In genomic region chr1:192092879-192093660, GRCm38 (mm10) we compare ENCODE assay signal across 8 mouse cellular contexts. TPM values are rescaled to one million over a fixed set of nuclear protein-coding genes. Genes with fewer than 3 reads are reported as not detected.
A peak's percentile ranks its signal among the peaks of the same experiment; 100 is the strongest.
DNase-seq lines count a peak whose midpoint lies in the region; ATAC-seq lines count a peak whose summit lies in the region.

No protein-coding gene starts in this region.

- WGBS in embryonic facial prominence, embryonic 12.5 days = 32% methylated on average over 16 of the region's 16 CpGs
- 34% methylated on average over 16 of the region's 16 CpGs for WGBS in limb, embryonic 11.5 days
- 32% methylated on average over 16 of the region's 16 CpGs for WGBS in midbrain, embryonic 13.5 days

- H3K27me3 ChIP-seq in embryonic facial prominence, embryonic 12.5 days = peaks cover 7% of the 10 kb centered on the region; the same call in 1 of the 2 replicates
- no peaks in the 10 kb centered on the region for H3K27me3 ChIP-seq in limb, embryonic 11.5 days (ENCODE audit: control insufficient read depth, insufficient read depth, low read length)
- peaks cover 33% of the 10 kb centered on the region for H3K27me3 ChIP-seq in midbrain, embryonic 13.5 days

- H3K9me3 ChIP-seq in embryonic facial prominence, embryonic 12.5 days = no peaks in the 10 kb centered on the region
- H3K9me3 ChIP-seq in limb, embryonic 11.5 days (ENCODE audit: control insufficient read depth, low read length) = no peaks in the 10 kb centered on the region
- H3K9me3 ChIP-seq in midbrain, embryonic 13.5 days = no peaks in the 10 kb centered on the region

- DNase-seq in A20 (ENCODE audit: low read depth, low spot score) = peak; percentile 86
- DNase-seq in adrenal gland, postnatal 36 days = peak; percentile 85 to 90
- DNase-seq in heart, adult 11 months = peak; percentile 98
- peak; percentile 90 for DNase-seq in kidney, adult 18-20 months
- DNase-seq in limb, embryonic 11.5 days (ENCODE audit: low spot score) = peak; percentile 82
- DNase-seq in spleen, adult 18-20 months = peak; percentile 74 to 82

- H3K9ac ChIP-seq in embryonic facial prominence, embryonic 12.5 days = no peak overlapping the region
- no peak overlapping the region for H3K9ac ChIP-seq in limb, embryonic 11.5 days (ENCODE audit: low read length)
- H3K9ac ChIP-seq in midbrain, embryonic 13.5 days (replicated peaks) = peak overlapping the region; percentile 67

- peak overlapping the region; percentile 58 for H3K4me3 ChIP-seq in embryonic facial prominence, embryonic 12.5 days
- peak overlapping the region; percentile 55 for H3K4me3 ChIP-seq in limb, embryonic 11.5 days (ENCODE audit: low read depth, low read length)
- H3K4me3 ChIP-seq in midbrain, embryonic 13.5 days (replicated peaks) = peak overlapping the region; percentile 56

- H3K36me3 ChIP-seq in embryonic facial prominence, embryonic 12.5 days = no peaks in the 10 kb centered on the region
- H3K36me3 ChIP-seq in limb, embryonic 11.5 days (ENCODE audit: control insufficient read depth, insufficient read depth, low read length) = no peaks in the 10 kb centered on the region
- H3K36me3 ChIP-seq in midbrain, embryonic 13.5 days = peaks cover 4% of the 10 kb centered on the region

- peaks cover 13% of the 10 kb centered on the region for H3K4me1 ChIP-seq in embryonic facial prominence, embryonic 12.5 days
- H3K4me1 ChIP-seq in limb, embryonic 11.5 days (ENCODE audit: control insufficient read depth, insufficient read depth, low read length) = 0 out of 2 replicates have a peak, but pooled peaks cover 3% of the 10 kb centered on the region
- H3K4me1 ChIP-seq in midbrain, embryonic 13.5 days (replicated peaks) = peaks cover 9% of the 10 kb centered on the region

- no peak overlapping the region for H3K27ac ChIP-seq in embryonic facial prominence, embryonic 12.5 days
- H3K27ac ChIP-seq in limb, embryonic 11.5 days (replicated peaks; ENCODE audit: low read depth, low read length) = no peak overlapping the region
- H3K27ac ChIP-seq in midbrain, embryonic 13.5 days = no peak overlapping the region

- H3K4me2 ChIP-seq in embryonic facial prominence, embryonic 12.5 days (replicated peaks) = peak overlapping the region; percentile 86
- peak overlapping the region; percentile 83 for H3K4me2 ChIP-seq in limb, embryonic 11.5 days (ENCODE audit: low read depth, severe bottlenecking)
- H3K4me2 ChIP-seq in midbrain, embryonic 13.5 days (replicated peaks) = peak overlapping the region; percentile 94

- peak; percentile 86 for ATAC-seq in embryonic facial prominence, embryonic 12.5 days (ENCODE audit: insufficient number of reproducible peaks, insufficient read depth, low FRiP score, low TSS enrichment)
- peak; percentile 80; the same call in 1 of the 2 replicates for ATAC-seq in limb, embryonic 11.5 days (ENCODE audit: insufficient number of reproducible peaks, low FRiP score, low TSS enrichment, low read depth)
- ATAC-seq in midbrain, embryonic 13.5 days = peak; percentile 89

RNA-seq across cellular contexts. Expression of gene Traf5, which starts 0.7 kb away (rescaled TPM):
- total RNA-seq in adrenal gland, postnatal 36 days (2021) = 1 to 10 TPM; 6.5 to 7.0 TPM
- polyA plus RNA-seq in embryonic facial prominence, embryonic 12.5 days (2016; fragmentation: Nextera tagmentation; extraction: Ambion mirVana) = 13.1 and 14.4 TPM in 2 replicates
- 6.5 and 8.2 TPM in 2 replicates for polyA plus RNA-seq in limb, embryonic 11.5 days (2014; fragmentation: Nextera tagmentation; extraction: Ambion mirVana)
- polyA plus RNA-seq in midbrain, embryonic 13.5 days (2015; fragmentation: Nextera tagmentation; extraction: Ambion mirVana) = 2.2 and 2.6 TPM in 2 replicates

RNA-seq across cellular contexts. Expression of gene Rcor3, which starts 44.8 kb away (rescaled TPM):
- total RNA-seq in adrenal gland, postnatal 36 days (2021) = 10 to 100 TPM; 24.0 to 27.9 TPM
- 26.4 and 26.8 TPM in 2 replicates for polyA plus RNA-seq in embryonic facial prominence, embryonic 12.5 days (2016; fragmentation: Nextera tagmentation; extraction: Ambion mirVana)
- polyA plus RNA-seq in limb, embryonic 11.5 days (2014; fragmentation: Nextera tagmentation; extraction: Ambion mirVana) = 17.6 and 20.5 TPM in 2 replicates
- polyA plus RNA-seq in midbrain, embryonic 13.5 days (2015; fragmentation: Nextera tagmentation; extraction: Ambion mirVana) = 25.9 and 30.9 TPM in 2 replicates
